Mouse (Mus musculus) kidney, adult 2 months (tissue): ENCODE measurements around the gene Rnf144a.

Experiments used
- CTCF ChIP-seq: fragments of 200-500 bp; conservative IDR thresholded peaks from 2 replicates; pipeline ENCODE4 v1.5.1; 2011; ENCODE audit warnings: low read depth, mild to moderate bottlenecking, control low read depth, low read length, moderate library complexity, mixed read lengths; ENCODE audit not compliant: insufficient read depth, insufficient read length
- POLR2A ChIP-seq: fragments of 200-500 bp; IDR thresholded peaks from one replicate; pipeline ENCODE4 v1.6.1; 2011; ENCODE audit warnings: low read depth, low read length, control low read depth

DNA sequence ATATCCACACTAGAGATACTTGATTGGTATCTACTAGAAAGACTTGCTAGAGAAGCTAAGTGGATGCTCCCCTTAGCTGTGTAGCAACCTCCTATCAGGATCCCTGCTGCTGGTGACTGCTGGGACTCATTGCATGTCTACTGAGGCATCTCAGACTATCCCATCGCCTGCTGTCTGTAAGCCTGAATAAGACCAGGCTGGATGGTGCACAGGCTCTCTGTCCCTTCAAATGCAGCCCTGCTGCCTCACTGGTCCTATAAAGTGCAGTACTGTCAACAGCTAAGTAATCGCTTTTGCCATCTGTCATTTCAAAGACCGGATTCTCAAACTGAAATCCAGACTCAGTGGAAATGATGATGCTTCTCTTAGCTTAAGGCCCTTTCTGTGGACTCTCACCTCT is 129.6 kb downstream of the Rnf144a start:
- TF ChIP-seq POLR2A (no peak), CTCF (no peak)
